Mouse (Mus musculus) lung, postnatal 0 days (tissue): ENCODE measurements around the gene Postn.

Source experiments
- CTCF ChIP-seq: IDR thresholded peaks from 2 replicates; pipeline ENCODE4 v1.5.1; 2016; ENCODE audit warnings: antibody characterized with exemption, mild to moderate bottlenecking
- EP300 ChIP-seq: IDR thresholded peaks from 2 replicates; pipeline ENCODE4 v1.6.1; 2016; ENCODE audit warnings: antibody characterized with exemption, mild to moderate bottlenecking, control low read depth

DNA sequence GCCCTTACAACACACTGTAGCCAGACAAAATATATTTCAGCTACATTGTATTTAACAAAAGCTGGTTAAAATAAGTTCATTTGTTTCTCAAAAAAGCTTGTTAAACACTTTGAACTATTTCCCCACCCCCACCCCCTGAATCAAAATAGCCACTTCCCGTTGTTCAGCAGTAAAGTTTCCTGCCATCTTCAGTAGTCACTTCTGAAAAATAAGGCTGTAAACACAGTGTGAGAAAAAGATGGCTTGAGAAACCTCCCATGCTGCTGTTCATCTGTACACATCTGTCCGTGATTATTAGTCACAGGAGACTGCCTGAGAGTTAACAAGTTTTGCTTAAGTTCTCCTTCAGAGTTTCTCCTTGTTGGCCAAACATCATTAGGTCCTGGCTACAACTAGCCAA is 39.0 kb downstream of the Postn start:
- no peak for TF ChIP-seq EP300
- no peak for TF ChIP-seq CTCF
